Mouse (Mus musculus) bone marrow macrophage, adult 2 months (primary cell): Measurements from ENCODE around the gene Slc4a1ap. TPM values are rescaled to one million over a fixed set of nuclear protein-coding genes. Genes with fewer than 3 reads are reported as not detected.
"Not testable (repeated sequence)": the region's sequence is repeated elsewhere in the genome, so short reads cannot be mapped to it uniquely, and the experiment has no call there.

Experiments
- H3K27ac ChIP-seq: 2 replicates; pipeline ENCODE4 v1.5.1; 2012; ENCODE audit warnings: low read depth, low read length; ENCODE audit not compliant: insufficient read depth
- H3K4me1 ChIP-seq: 2 replicates; pipeline ENCODE4 v1.6.1; 2012; ENCODE audit warnings: low read length; ENCODE audit not compliant: control insufficient read depth, insufficient read depth
- H3K4me3 ChIP-seq: 2 replicates; pipeline ENCODE4 v1.5.1; 2012; ENCODE audit warnings: mild to moderate bottlenecking, low read length, moderate library complexity; ENCODE audit not compliant: insufficient read depth
- CTCF ChIP-seq: IDR thresholded peaks from 2 replicates; pipeline ENCODE4 v1.5.1; 2012; ENCODE audit warnings: low read depth, mild to moderate bottlenecking, low read length, moderate library complexity
- POLR2A ChIP-seq: IDR thresholded peaks from 2 replicates; pipeline ENCODE4 v1.6.1; 2012; ENCODE audit warnings: mild to moderate bottlenecking, low read depth, low read length, borderline replicate concordance
- polyA plus RNA-seq: library from polyadenylated mRNA; stranded (reverse); fragments of >200 nt; gene quantifications from 2 replicates; pipeline ENCODE4 v1.2.4, GENCODE M21; 2012; ENCODE audit not compliant: missing spikeins, insufficient read depth, insufficient read length

Gene Slc4a1ap
- polyA plus RNA-seq, 1 experiment = 37.2 TPM

DNA sequence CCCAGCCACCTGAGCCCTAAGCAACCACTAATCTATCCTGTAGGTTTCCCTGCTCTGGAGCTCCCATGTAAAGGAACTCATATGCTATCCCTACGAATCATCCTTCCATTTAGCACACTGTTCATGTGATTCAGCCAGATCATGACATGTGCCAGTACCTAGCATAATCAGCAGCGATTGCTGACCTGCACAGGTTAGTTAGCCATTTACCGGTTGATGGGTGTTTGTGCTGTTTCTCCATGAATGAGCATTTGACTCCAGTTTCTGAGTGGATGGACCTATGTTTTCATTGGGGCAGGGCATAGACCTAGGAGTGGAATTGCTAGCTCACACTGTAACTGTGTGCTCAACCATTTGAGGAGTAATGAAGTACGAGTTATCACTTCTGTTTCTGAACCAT is 58.7 kb downstream of the Slc4a1ap start:
- H3K4me3 ChIP-seq = no peak overlapping the region
- no peak for TF ChIP-seq CTCF
- no peak for TF ChIP-seq POLR2A
- peaks cover 8% of the 10 kb centered on the region; the same call in 1 of the 2 replicates for H3K4me1 ChIP-seq
- H3K27ac ChIP-seq = no peak overlapping the region

DNA sequence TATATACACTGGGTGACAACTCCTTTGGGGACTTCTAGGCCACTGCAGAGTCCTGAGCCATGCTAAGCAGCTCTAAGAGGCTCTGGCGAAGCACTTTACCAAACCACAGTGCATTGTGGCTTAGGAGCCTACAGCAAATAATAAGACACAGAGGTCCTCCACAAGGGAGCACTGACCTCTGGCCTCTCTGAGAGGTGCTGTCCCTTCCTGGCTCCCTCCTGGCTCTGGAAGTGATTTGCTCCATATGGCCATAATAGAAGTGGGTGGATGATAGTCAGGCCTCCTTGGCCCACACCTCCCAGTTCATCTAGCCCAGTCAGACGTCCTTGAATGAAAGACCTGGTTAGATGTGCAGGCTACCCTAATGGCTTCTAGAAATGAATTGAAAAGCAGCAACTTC is 61.2 kb downstream of the Slc4a1ap start:
- H3K27ac ChIP-seq = no peak overlapping the region
- no peak overlapping the region for H3K4me3 ChIP-seq
- 0 out of 2 replicates have a peak, but pooled peaks cover 2% of the 10 kb centered on the region for H3K4me1 ChIP-seq
- TF ChIP-seq CTCF (no peak), POLR2A (no peak)

DNA sequence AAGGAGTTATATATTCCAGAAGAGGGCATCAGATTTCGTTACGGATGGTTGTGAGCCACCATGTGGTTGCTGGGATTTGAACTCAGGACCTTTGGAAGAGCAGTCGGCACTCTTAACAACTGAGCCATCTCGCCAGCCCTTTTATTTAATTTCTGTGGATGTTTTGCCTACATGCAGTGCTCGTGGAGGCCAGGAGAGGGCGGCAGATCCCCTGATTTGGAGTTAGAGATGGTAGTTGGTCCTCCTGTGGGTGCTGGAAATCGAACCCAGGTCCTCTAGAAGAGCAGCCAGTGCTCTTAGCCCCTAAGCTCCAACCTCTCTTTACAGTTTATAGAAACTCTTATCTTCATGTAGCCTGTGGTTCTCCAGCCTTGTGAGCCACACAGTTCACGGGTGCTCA is 61.9 kb downstream of the Slc4a1ap start:
- H3K4me3 ChIP-seq = not testable (repeated sequence)

DNA sequence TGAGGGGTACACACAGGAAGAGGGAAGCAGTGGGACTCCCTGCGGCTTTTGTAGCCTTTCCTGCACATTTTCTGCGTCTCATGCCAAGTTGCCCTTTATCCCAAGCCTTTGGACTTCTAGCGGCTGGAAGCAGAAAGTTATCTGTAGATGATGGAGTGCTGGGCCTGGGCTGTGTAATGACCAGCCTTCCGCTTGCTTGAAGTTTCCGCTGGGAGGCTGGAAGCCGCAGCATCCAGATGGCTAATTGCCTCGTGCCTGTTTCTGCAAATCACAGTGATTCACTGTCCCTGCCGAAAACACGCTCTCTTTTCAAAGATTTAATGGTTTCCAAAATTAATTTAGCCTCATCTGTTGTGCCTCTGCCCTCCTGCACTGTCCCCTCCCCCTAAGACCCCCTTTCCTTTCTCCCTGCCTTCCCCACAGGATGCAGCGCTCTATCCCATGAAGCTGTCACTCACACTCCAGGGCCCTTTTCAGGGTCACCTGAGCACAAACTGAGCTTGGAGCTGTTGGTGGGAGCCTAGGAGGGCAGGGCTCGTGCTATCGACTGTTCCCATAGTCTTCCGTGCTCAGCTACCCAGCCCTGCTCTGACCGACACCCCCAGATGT is 63.0 kb downstream of the Slc4a1ap start:
- Histone ChIP-seq H3K4me3 (no peak overlapping the region), H3K4me1 (0 out of 2 replicates have a peak, but pooled peaks cover 2% of the 10 kb centered on the region), H3K27ac (no peak overlapping the region)
- no peak for TF ChIP-seq CTCF
- no peak for TF ChIP-seq POLR2A

More for the DNA sequence above, 61.9 kb downstream of the Slc4a1ap start:
- H3K4me1 ChIP-seq, H3K27ac ChIP-seq: not testable (repeated sequence)
- TF ChIP-seq CTCF = peak; percentile 40; the same call in 1 of the 2 replicates

DNA sequence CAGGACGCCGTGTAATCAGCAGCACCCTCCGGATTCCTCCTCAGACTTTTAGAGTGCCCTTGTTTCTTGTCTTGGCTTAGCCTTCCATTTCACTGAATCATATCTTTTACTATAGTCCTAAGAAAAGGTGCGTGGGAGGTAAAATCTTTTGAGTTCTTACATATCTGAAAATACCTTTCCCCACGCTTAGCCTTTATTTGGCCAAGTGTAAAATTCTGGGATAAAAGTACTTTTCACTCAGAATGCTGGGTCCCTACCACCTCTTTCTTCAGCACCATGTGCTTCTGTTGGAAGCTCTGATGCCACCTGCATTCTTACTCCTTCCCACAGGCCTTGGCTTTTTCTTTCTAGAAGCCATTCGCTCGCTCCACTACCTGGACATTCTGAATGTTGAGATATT is 64.3 kb downstream of the Slc4a1ap start:
- H3K4me1 ChIP-seq = peaks cover 7% of the 10 kb centered on the region
- TF ChIP-seq CTCF (no peak), POLR2A (no peak)
- H3K27ac ChIP-seq = no peak overlapping the region
- H3K4me3 ChIP-seq = no peak overlapping the region

DNA sequence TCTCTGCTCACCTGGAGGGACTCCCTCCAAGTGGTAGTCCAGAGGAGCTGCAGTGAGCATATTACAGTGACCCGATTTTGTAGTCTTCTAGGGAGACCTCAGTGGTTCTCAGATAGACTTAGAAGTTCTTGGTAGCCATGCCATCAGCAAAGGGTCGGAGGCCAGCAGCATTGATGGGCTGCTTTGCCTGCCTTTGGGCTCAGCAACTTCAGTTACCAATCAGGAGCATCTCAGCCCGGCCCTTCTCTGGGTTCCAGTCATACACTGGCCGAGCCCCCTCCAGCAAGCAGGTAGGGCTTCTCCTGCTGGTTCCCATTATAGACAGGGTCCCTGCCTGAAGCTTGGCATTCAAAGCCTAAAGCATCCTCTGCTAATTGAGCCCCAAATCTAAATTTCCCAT is 69.1 kb downstream of the Slc4a1ap start:
- TF ChIP-seq CTCF (no peak), POLR2A (no peak)
- Histone ChIP-seq H3K4me3 (no peak overlapping the region), H3K27ac (no peak overlapping the region), H3K4me1 (peaks cover 11% of the 10 kb centered on the region)

DNA sequence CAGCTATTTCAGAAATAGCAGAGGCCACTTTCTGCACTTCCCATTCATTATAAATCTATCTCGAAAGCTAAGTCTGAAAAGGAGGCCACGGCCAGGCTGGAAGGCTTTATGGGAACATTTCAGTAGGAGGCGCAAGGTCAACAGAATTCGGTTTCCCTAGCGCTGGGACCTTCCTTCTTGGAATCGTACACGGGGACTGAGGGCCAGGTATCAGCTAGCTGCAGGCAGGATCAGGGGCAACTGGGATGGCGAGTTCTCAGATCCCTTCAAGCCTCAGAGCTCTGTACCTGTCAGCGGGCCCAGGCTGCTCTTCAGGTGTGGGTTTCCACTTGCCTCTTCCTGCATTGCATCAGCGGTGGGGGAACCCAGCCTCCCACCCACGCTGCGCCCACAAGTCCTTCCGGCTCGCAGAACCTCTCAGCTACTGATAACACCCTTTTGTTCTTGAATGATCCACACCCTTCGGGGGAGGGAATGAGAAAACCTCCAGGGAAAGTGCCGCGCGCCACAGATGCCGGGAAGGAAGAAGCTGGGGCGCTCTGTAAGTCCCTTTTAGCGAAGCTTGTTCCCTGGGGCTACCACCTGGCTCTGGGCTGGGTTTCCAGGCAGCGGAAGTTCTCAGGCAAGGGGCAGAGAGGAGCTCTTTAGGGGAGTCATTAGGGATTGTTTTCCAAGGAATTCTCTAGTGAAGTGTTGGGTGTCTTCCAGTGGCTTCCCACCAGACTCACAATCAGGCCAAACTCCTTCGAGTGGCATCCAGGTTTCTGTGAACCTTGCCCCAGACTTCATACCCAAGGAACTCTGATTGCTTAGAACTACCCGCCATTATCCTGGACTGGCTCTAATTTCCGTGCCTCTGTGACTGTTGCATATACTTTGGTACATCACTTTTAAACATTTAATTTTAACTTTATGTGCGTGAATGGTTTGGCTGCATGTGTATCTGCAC is 70.0 kb downstream of the Slc4a1ap start, which contains the start of gene Mrpl33:
Gene Mrpl33 (plus strand): TSS at position 455 of the 949 bp plus-strand sequence.
- Histone ChIP-seq H3K4me1 (peaks cover 12% of the 10 kb centered on the region), H3K4me3 (0 out of 2 replicates have a peak within 1 kb of the TSS, but pooled peaks have one; percentile 10), H3K27ac (no peak within 1 kb of the TSS)
- no peak for TF ChIP-seq POLR2A
- TF ChIP-seq CTCF = 0 out of 2 replicates have a peak, but pooled peaks have one; percentile 11

DNA sequence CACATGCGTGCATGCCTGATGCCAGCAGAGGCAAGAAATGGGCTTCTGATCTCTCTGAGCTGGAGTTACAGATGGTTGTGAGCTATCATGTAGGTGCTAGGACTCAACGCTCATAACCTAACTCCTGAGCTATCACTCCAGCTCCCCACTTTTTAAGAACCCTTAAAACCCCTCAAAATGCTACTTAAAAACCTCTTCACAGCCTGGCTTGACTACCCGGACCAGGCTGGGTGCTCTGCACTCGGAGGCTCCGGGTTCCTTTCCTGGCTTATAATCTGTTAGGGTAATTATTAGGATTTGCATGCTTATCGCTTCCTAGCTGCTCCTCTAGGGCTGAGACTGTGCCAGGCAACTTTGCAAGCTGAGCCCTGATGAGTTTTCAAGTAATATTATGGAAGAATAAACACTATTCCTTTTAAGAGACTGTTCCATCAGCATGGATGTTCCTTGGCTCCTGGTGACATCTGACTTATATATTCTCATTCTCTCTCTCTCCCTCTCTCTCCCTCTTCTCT is 70.7 kb downstream of the Slc4a1ap start:
- H3K27ac ChIP-seq = no peak overlapping the region
- peaks cover 16% of the 10 kb centered on the region for H3K4me1 ChIP-seq
- no peak overlapping the region for H3K4me3 ChIP-seq
- TF ChIP-seq POLR2A (no peak), CTCF (no peak)

DNA sequence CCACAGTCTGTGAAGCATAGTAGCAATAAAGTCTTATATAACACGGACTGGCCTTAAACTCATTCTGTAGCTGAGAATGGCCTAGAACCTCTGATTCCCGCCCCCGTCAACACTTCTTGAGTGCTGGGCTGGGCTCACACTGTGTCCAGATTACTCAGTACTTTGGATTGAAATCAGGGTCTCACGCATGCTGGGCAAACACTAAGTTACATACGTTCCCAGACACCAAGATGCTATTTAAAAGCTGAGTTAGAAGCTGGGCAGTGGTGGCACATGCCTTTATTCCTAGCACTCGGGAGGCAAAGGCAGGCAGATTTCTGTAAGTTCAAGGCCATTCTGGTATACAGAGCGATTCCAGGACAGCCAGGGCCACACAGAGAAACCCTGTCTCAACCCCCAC is 71.3 kb downstream of the Slc4a1ap start:
- TF ChIP-seq POLR2A (no peak), CTCF (no peak)

DNA sequence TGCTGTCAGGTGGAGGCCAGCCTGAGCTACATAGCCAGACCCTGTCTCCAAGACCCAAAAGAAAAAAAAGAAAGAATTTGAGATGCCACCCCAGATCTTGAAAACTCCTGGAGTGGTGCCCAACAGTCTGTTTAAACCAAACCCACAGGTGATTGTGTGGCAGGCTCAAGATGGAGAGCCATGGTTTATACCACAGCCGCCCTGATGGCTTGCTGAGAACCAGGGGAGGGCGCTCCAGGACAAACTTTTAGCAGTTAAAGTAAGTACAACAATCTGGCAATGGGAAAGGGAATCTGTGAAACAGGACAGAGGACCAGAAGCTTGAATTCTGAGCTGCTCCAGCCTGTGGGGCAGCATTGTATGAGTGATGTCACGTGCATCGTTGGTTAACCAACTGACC is 71.8 kb downstream of the Slc4a1ap start:
- no peak for TF ChIP-seq POLR2A
- 0 out of 2 replicates have a peak, but pooled peaks have one; percentile 24 for TF ChIP-seq CTCF
- Histone ChIP-seq H3K27ac (no peak overlapping the region), H3K4me3 (no peak overlapping the region), H3K4me1 (peaks cover 22% of the 10 kb centered on the region)

More for the DNA sequence above, 71.3 kb downstream of the Slc4a1ap start:
- Histone ChIP-seq H3K4me1 (peaks cover 22% of the 10 kb centered on the region), H3K4me3 (no peak overlapping the region), H3K27ac (no peak overlapping the region)
